Mouse (Mus musculus) ES-Bruce4 (cell line): ENCODE measurements around the gene Arhgap23. TPM values are rescaled to one million over a fixed set of nuclear protein-coding genes. Genes with fewer than 3 reads are reported as not detected.
A peak's percentile ranks its signal among the peaks of the same experiment; 100 is the strongest.

Source experiments
- H3K27ac ChIP-seq: 2 replicates; pipeline ENCODE4 v1.5.1; 2012; ENCODE audit warnings: low read length, inconsistent platforms; ENCODE audit not compliant: insufficient read depth
- H3K27me3 ChIP-seq: 2 replicates; pipeline ENCODE4 v1.6.1; 2012; ENCODE audit warnings: mild to moderate bottlenecking, low read length, inconsistent platforms; ENCODE audit not compliant: control insufficient read depth, poor library complexity, insufficient read depth, severe bottlenecking
- H3K36me3 ChIP-seq: 2 replicates; pipeline ENCODE4 v1.6.1; 2012; ENCODE audit warnings: inconsistent platforms, mild to moderate bottlenecking, low read length, moderate library complexity; ENCODE audit not compliant: control insufficient read depth, poor library complexity, insufficient read depth, severe bottlenecking
- H3K4me1 ChIP-seq: one replicate; pipeline ENCODE4 v1.8.1; 2011; ENCODE audit warnings: low read length; ENCODE audit not compliant: control insufficient read depth, insufficient read depth
- H3K4me3 ChIP-seq: 2 replicates; pipeline ENCODE4 v1.5.1; 2011; ENCODE audit warnings: low read depth, mild to moderate bottlenecking, low read length
- H3K9ac ChIP-seq: 2 replicates; pipeline ENCODE4 v1.6.1; 2012; ENCODE audit warnings: low read depth, mild to moderate bottlenecking, inconsistent platforms; ENCODE audit not compliant: poor library complexity, severe bottlenecking
- H3K9me3 ChIP-seq: replicated peaks from 2 replicates; pipeline ENCODE4 v1.6.1; 2012; ENCODE audit warnings: mild to moderate bottlenecking, low read length, inconsistent platforms; ENCODE audit not compliant: control insufficient read depth, poor library complexity, insufficient read depth, severe bottlenecking
- CTCF ChIP-seq: IDR thresholded peaks from one replicate; pipeline ENCODE4 v1.8.1; 2011; ENCODE audit warnings: low read depth, low read length
- EP300 ChIP-seq: IDR thresholded peaks from 2 replicates; pipeline ENCODE4 v1.6.1; 2011; ENCODE audit warnings: low read depth, low read length; ENCODE audit not compliant: insufficient read depth
- POLR2A ChIP-seq: IDR thresholded peaks from one replicate; pipeline ENCODE4 v1.8.1; 2011; ENCODE audit warnings: low read length; ENCODE audit not compliant: insufficient read depth
- polyA plus RNA-seq: library from polyadenylated mRNA; stranded (reverse); fragments of >200 nt; gene quantifications from 2 replicates; pipeline ENCODE4 v1.2.4, GENCODE M21; 2011; ENCODE audit warnings: low read depth; ENCODE audit not compliant: missing spikeins, insufficient read depth, insufficient read length

Gene Arhgap23
- polyA plus RNA-seq, 1 experiment = 30.3 TPM

GRCm38 (mm10) chr11:97441036-97441657 is 25.8 kb downstream of the Arhgap23 start:
- Histone ChIP-seq H3K4me1 (peaks cover 29% of the 10 kb centered on the region), H3K9ac (peak overlapping the region; percentile 87), H3K36me3 (peaks cover 13% of the 10 kb centered on the region), H3K27me3 (no peaks in the 10 kb centered on the region), H3K9me3 (no peaks in the 10 kb centered on the region), H3K27ac (peak overlapping the region; percentile 52; the same call in 1 of the 2 replicates), H3K4me3 (peak overlapping the region; percentile 51)
- TF ChIP-seq POLR2A = no peak
- no peak for TF ChIP-seq EP300
- no peak for TF ChIP-seq CTCF

GRCm38 (mm10) chr11:97441658-97442125 is 26.4 kb downstream of the Arhgap23 start:
- H3K4me3 ChIP-seq = 0 out of 2 replicates have a peak overlapping the region, but pooled peaks have one; percentile 9
- TF ChIP-seq CTCF = no peak
- TF ChIP-seq EP300 = 0 out of 2 replicates have a peak, but pooled peaks have one; percentile 42
- peak overlapping the region; percentile 52; the same call in 1 of the 2 replicates for H3K27ac ChIP-seq
- peaks cover 31% of the 10 kb centered on the region for H3K4me1 ChIP-seq
- peaks cover 13% of the 10 kb centered on the region for H3K36me3 ChIP-seq
- H3K9ac ChIP-seq = peak overlapping the region; percentile 35
- H3K27me3 ChIP-seq = no peaks in the 10 kb centered on the region
- H3K9me3 ChIP-seq = no peaks in the 10 kb centered on the region

DNA sequence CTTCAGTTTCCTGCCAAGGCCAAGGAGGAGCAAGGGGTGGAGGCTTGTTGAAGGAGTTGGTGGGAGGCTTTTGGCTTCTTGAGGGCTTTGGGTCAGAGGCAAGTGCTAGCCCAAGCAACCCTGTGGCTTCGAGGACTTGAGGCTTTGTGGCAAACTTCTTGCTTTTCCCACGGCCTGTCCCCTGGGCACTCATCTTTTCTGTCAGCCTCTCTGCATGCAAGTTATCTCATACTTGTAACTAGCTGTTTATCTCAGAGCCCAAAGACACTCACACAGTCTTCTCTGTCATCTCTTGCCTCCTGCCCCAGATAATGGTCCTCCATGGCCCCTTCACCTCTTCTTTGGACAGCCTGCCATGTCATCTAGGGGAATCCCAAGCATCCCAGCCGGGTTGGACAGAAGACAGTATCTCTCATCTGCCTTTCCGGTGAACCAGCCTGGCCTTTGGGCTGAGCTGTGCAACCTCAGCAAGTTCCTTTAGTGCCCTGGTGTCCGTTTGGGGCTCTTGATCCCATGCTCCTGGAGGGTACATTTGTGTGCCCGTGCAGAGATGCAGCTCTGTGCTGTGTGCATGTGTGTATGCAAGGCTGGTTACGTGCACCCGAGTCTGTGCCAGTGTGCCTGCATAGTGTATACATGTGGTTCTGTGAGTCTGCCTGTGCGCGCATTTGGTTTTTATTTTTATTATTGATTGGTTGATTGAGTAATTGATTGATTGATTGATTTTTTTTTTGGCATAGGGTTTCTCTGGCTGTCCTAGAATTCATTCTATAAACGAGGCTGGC is 27.8 kb downstream of the Arhgap23 start:
- Histone ChIP-seq H3K4me3 (no peak overlapping the region), H3K9ac (no peak overlapping the region), H3K36me3 (peaks cover 17% of the 10 kb centered on the region), H3K4me1 (peaks cover 28% of the 10 kb centered on the region), H3K9me3 (no peaks in the 10 kb centered on the region), H3K27me3 (no peaks in the 10 kb centered on the region), H3K27ac (no peak overlapping the region)
- TF ChIP-seq POLR2A = no peak
- no peak for TF ChIP-seq CTCF
- no peak for TF ChIP-seq EP300

DNA sequence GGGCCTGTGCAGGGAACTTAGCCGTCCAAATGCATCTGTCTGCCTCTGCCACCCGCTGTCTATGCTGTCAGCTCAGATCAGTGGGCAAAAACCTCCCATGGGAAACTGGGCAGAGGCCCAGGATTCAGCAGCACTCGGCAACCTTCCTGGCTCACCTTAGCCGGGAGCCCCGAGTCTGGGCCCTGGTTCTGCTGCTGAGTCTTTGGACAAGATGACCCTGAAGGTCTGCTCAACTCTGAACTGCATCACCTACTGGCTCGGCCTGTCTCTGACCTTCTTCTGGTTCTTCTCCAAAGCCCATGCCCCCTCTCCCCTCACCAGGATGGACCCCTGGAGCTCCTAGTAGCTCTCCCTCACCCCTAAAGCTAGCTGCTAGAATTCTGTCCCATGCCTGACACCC is 30.3 kb downstream of the Arhgap23 start:
- Histone ChIP-seq H3K27me3 (no peaks in the 10 kb centered on the region), H3K9ac (no peak overlapping the region), H3K27ac (no peak overlapping the region), H3K4me3 (no peak overlapping the region), H3K9me3 (no peaks in the 10 kb centered on the region), H3K36me3 (peaks cover 22% of the 10 kb centered on the region), H3K4me1 (peaks cover 20% of the 10 kb centered on the region)
- no peak for TF ChIP-seq EP300
- no peak for TF ChIP-seq POLR2A
- TF ChIP-seq CTCF = no peak

DNA sequence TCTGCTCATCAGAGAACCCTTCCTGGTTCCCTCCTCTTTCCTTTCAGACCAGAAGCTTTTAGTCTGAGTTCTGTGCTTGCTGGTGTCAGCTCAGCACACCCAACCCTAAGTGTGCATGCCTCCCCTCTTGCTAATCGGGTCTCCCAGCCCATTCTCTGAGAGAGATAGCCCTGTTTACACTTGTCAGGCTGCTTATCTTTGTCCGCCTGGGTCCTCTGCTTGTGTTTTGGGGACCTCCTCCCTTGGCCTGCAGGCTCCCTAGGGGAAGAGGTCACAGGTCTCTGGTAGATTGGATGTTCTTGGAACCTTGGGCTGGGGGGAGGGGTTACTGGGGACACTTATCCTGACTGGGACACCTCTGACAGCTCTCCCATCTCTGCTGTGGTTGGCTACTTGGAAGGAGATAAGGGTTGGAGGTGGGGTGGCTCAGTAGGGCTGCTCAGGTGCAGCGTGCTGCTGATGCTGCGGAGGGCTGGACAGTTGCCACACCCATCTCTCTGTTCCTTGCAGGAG is 30.7 kb downstream of the Arhgap23 start:
- H3K27ac ChIP-seq = no peak overlapping the region
- no peaks in the 10 kb centered on the region for H3K27me3 ChIP-seq
- H3K36me3 ChIP-seq = peaks cover 22% of the 10 kb centered on the region
- no peak overlapping the region for H3K9ac ChIP-seq
- no peak overlapping the region for H3K4me3 ChIP-seq
- TF ChIP-seq POLR2A (no peak), CTCF (no peak), EP300 (no peak)
- H3K4me1 ChIP-seq = peaks cover 20% of the 10 kb centered on the region
- H3K9me3 ChIP-seq = no peaks in the 10 kb centered on the region

DNA sequence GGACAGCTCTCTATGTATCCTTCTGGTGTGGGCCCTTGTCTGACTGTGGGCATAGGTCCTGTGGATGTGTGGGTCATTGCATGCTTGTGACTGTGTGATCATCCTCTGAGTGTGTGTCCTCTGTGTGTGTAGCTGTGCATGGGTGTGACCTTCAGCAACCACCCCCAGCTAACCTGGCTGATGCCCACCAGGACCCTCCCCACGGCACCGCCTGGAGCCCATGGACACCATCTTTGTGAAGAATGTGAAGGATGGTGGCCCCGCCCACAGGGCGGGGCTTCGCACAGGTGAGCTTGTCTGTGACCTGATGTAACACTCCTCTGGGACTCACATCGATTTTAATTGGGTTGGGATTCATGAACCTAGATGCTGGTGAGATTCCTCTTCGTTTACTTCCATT is 32.6 kb downstream of the Arhgap23 start:
- TF ChIP-seq POLR2A (no peak), CTCF (no peak), EP300 (no peak)
- Histone ChIP-seq H3K9ac (no peak overlapping the region), H3K4me1 (peaks cover 9% of the 10 kb centered on the region), H3K9me3 (no peaks in the 10 kb centered on the region), H3K36me3 (peaks cover 32% of the 10 kb centered on the region), H3K27ac (no peak overlapping the region), H3K27me3 (no peaks in the 10 kb centered on the region), H3K4me3 (no peak overlapping the region)
